Mouse (Mus musculus) layer of hippocampus, postnatal 10 days (tissue): ENCODE measurements around the gene Msi1. TPM values are rescaled to one million over a fixed set of nuclear protein-coding genes. Genes with fewer than 3 reads are reported as not detected.

Experiments
- DNase-seq, 2 experiments: peaks; one replicate each; pipeline ENCODE4 v3.0.0; 2021; ENCODE audit warnings: low spot score in 2 of 2
- long read RNA-seq: library from polyadenylated mRNA; stranded (forward); transcript quantifications from one replicate; pipeline ENCODE4 v2.0.0, GENCODE M21; 2023
- total RNA-seq, 2 experiments: library from RNA; stranded (reverse); gene quantifications; 2 replicates each; pipeline ENCODE4 v1.2.3; 2021

The Msi1 gene
- total RNA-seq, result 10 to 100 TPM; 73.0 to 76.2 TPM
- long read RNA-seq, partial matches to known transcripts, result 8 of 9 reads
- long read RNA-seq, other reads (novel, unspliced or antisense), result 1 of 9 reads

DNA sequence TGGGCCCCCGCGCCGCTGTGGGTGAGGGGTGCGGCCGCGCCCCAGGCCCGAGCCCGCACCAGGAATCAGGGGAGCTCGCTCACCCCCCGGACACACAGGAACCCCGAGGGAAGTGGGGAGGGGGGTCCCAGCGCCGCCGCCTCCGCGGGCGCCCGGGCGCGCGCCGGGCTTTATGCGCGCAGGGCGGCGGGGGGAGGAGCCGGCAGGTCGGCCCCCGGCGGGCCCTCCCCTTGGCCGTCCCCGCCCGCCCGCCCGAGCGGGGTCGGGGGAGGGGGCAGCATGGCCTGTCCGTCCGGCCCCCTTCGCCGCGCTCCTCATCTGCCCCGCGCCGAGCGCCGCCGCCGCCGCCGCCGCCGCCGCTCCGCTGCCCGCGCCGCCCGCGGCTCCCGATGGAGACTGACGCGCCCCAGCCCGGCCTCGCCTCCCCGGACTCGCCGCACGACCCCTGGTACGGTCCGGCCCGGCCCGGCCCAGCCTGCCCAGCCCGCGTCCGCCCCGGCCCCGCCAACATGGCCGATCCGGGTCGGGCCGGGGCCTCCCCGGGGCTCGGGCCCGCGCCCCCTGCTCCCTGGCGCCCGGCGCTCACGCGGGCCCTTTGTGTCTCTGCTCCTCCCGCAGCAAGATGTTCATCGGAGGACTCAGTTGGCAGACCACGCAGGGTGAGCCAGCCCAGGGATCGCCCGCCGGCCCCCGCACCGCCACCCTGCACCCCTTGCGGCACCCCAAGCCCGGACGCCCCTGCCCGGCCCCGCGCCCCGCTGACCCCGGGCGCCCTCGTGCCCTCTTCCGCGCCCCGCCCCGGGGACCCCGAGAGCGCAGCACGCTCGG lies at the start of gene Msi1:
Msi1 (plus strand) TSS at position 241 of the 828 bp plus-strand sequence.
- DNase-seq, result peak; percentile 38 to 64

DNA sequence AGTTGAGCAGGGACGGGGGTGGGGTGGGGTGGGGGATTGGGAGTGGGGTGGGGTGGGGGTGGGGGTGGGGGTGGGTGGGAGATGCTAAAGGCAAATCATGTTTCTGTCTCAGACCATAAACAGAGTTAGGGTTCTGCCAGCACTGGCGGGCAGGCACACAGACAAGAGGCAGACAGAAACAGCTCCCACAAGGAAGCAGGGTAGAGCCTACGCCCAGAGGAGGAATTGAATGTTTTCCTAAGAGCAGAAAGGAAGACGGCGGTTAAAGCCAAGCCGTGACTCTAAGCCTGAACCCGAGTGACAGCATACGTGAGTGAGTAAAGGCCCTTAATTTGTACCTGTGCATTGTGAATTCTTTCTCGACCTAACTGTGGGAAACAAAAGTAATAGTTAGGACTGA lies 37.5 kb upstream of the Msi1 start:
- no peak for DNase-seq

GRCm38 (mm10) chr5:115392969-115393368 lies 36.4 kb upstream of the Msi1 start:
- DNase-seq, result no peak

GRCm38 (mm10) chr5:115394223-115394622 lies 35.2 kb upstream of the Msi1 start:
- DNase-seq, result no peak

DNA sequence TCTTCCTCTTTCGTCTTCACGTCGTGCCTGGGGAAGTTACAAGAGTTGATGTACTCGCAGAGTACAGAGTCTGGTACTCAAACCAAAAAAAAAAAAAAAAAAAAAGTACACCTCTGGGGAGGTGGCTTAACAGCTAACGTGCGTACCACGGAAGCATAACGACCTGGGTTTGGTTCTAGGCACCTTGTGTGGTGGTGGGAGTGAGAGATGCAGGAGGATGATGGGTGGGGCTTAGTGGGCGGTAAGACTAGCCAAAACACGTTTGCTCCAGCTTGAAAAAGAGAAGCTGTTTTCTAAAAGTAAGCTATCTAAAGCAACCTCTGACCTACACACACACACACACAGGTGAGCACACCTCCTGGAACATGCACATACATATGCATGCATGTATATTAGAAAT lies 34.6 kb upstream of the Msi1 start:
- no peak for DNase-seq

DNA sequence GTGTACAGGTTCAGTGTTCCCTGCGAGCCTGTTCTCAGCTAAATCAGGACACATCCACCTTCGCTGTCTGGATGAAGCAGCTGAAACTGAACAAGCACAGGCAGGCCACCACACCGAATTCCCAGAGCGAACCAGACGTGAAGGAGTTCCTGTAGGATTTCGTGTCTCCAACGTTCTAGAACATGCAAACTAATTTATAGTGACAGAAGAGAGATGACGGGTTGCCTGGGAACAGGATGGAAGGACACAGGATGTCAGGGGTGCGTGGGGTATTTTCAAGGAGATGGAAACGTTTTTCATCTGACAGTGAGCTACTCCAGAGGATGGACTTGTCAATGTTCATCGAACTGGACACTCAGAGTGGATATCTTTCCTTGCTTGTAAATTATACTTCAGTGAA lies 32.7 kb upstream of the Msi1 start:
- DNase-seq, result no peak

- peak; percentile 71 to 77 for DNase-seq
Measured at GRCm38 (mm10) chr5:115397839-115398780, 31.3 kb upstream of the Msi1 start.

DNA sequence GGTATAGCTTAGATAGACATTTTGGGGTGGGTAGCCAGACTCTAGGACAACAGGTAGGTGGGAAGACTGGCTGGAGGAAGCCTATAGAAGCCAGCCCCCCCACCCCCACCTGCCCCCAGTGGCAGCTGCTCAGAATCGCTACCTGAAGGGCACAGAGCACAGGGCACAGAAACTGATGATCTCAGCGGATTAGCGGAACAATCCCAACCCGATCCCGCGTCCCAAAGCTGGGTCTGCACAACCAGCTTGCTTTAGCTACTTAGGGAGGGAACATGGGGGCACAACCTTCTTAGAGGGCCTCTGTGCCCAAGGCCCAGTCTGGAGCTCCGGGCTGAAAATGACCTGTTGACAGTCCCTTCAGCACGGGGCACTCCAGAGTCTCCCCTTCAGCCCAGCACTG lies 27.3 kb upstream of the Msi1 start:
- DNase-seq, result no peak

- no peak for DNase-seq
Measured at GRCm38 (mm10) chr5:115403436-115404140, 25.8 kb upstream of the Msi1 start.

DNA sequence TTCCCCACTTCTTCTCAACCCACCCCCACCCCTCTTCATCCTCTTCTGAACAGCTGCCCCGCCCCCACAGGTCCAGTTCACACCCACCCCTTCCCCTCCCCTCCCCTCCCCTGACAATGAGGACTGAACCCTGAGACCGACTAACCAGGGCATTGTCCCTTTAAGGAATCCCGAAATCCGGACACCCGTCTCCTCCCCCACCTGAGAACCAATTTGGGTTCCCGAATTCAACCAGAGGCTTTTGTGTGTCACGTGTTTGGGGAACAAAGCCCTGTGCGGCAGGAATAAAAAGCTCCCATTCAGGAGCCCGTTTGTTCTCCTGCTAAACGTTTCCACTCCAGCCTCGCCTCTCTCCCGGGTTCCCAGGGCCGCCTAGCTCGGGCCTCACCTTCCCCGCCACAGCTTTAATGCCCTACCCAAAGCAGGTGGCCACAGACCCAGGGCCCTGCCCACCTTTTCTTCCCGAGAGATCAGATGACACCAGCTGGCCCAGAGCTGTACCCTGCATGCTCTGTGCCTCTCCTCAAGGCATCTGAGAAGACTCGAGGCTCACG lies 25.1 kb upstream of the Msi1 start:
- DNase-seq, result peak; percentile 30 to 49

- no peak for DNase-seq
Measured at GRCm38 (mm10) chr5:115405205-115405604, 24.2 kb upstream of the Msi1 start.

- no peak for DNase-seq
Measured at GRCm38 (mm10) chr5:115408110-115408509, 21.3 kb upstream of the Msi1 start.

- DNase-seq, result no peak
Measured at GRCm38 (mm10) chr5:115415111-115416085, 14.0 kb upstream of the Msi1 start.

DNA sequence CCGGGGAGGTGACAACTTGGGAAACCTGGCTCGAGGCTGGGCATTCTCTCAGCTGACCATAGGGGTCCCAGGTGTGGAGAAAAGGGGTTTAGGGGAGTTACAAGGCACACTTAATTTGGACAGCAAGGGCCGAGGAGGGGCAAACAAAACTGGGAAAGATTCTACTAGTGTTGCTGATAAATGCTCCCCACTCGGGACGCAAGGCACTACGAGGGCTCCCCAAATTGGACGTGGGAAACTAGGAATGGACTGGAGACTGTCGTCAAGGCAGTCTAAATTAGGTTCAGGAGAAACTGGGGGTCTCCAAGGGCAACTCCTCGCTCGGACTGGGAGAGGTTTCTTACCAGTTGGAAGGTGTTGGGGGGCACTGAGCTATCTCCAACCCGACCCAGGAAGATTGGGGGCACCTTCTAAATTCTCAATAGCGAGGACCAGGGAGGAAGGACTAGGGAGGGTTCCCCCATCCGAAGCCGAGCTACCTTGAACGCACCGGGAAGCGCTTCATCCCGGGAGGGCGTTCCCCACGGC lies 504 bp upstream of the Msi1 start:
- no peak for DNase-seq

DNA sequence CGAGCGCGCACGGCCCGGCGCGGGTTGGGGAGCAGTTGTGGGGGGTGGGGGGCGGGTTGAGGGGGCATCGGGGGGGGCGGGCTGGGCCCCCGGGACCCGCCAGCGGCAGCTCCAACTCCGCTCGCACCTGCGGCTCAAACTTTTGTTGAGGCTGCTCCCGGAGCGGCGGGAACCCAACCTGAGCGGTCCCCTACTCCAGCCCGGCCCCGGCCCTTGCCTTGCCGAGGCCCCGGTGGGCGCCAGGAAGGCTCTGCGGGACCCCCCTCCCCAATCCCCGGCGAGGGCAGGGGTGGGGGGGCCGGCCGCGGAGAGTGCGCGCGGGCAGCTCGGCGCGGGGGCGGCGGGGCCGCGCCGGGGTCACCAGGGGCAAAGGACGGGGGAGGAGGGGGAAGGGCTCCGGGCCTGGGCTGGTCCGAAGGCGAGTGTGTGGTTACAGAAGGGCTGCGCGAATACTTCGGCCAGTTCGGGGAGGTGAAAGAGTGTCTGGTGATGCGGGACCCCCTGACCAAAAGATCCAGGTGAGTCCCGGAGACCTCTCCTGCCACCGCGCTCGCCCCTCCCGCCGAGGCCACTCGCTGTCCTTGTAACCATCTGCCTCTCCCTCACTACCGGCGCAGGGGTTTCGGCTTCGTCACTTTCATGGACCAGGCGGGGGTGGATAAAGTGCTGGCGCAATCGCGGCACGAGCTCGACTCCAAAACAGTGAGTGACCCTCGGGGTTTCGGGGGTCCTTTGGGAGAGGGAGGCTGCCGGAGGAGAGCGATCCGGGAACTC lies 975 bp downstream of the Msi1 start:
- DNase-seq, result no peak

DNA sequence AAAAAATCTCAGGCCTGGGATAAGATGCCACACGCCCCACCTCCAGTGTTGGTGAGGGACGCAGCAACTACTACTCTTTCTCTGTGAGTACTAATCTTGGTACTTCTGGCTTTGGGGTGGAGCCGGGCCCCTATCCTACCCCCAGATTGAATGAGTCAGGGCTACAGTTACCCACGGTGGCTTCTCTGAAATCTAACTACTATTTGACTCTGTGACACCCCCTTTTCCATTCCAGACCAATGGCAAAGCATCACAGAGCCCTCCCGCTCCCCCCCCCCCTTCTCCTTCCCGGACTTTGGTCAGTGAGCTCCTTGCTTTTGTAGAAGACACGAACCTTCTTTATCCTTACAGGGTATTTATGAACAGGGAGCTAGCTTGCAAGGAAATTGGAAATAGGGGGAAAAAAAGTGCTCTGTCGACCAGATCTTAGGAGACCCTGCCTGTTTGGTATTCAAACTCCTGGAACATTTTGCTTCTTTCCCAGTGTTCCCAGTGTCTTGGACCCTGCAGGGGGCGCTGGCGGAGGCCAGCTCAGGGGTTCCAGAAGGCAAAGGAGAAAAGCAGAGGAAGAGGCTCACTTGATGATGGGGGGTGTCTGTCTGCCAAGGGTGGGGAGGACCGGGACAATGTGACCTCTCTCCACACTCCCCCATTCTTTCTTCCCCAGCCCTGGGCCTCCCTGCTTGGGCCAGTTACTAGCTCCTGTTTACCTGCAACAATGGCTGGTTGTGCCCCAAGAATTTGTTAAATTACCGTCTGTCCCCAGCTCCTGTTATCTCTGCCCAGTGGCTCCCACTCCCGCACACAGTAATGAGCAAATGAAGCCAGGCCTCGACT lies 1.9 kb downstream of the Msi1 start:
- peak; percentile 43 to 66 for DNase-seq

- no peak for DNase-seq
Measured at GRCm38 (mm10) chr5:115431898-115432259, 2.5 kb downstream of the Msi1 start.

DNA sequence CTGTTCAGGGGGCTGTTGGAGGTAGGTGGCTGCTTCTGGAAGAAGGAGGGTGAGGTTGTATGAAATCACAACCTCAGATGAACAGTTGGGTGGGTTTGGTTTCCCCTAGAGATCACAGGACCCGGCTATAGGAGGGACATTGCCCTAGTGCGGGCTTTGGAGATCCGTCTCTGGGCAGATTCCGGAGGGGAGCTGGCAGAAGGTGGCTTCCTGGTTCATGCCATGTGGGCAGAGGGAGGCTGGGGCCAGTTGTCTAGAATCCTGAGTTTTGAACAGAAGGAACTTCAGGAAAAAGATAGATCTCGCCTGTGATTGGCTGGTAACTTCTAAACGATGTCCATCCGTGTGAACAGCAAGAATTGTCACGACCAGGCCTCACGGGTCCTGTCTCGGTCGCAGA lies 3.0 kb downstream of the Msi1 start:
- DNase-seq, result no peak
